8 mouse cellular contexts compared by ENCODE assay signal in the genomic region with DNA sequence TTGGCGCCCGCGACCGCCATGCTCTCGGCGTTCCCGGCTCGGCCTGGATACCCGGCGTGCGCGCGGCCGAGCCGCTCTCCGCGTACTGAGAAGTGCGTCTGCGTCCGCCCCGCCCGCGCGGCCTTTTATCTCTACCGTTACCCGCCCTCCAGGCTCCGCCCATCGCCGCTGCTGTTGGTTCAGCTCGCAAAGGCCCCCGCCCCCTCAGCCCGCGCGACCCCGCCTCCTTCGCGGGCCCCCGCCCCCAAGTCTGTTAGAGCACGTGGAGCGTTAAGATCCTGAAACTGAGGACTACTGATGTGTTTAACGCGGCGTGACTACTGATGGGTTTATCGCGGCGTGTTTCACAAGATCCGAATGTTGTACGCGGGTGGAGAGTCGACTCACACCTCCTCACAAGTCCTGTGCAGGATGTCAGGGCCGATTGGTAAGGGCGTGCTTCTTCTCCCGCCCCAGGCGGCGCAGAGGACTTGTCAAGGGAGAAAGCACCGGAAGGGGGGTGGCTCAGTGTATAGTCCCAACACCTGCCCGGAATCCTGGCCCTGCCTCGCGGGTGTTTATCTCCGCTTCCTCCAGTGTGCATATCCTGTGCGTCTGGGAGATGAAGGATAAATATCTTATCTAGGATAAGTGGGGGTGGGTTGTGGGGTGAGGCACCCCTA. TPM values are rescaled to one million over a fixed set of nuclear protein-coding genes. Genes with fewer than 3 reads are reported as not detected.
A peak's percentile ranks its signal among the peaks of the same experiment; 100 is the strongest.
DNase-seq lines count a peak whose midpoint lies in the region; ATAC-seq lines count a peak whose summit lies in the region.

A gene (minus strand): TSS at position 108 of the 662 bp plus-strand sequence.

- peak within 1 kb of the TSS; percentile 83 for H3K9ac ChIP-seq in heart, embryonic 14.5 days (ENCODE audit: low read length)
- peak within 1 kb of the TSS; percentile 94 for H3K9ac ChIP-seq in liver, embryonic 13.5 days
- H3K9ac ChIP-seq in stomach, embryonic 16.5 days (ENCODE audit: low read length): peak within 1 kb of the TSS; percentile 77

- WGBS in heart, embryonic 14.5 days: under 1% methylated on average over 59 of the region's 61 CpGs
- WGBS in liver, embryonic 13.5 days (ENCODE audit: insufficient replicate concordance): under 1% methylated on average over 60 of the region's 61 CpGs
- under 1% methylated on average over 61 of the region's 61 CpGs for WGBS in stomach, embryonic 16.5 days

- H3K36me3 ChIP-seq in heart, embryonic 14.5 days (ENCODE audit: control insufficient read depth, insufficient read depth, low read length): no peaks in the 10 kb centered on the region
- peaks cover 25% of the 10 kb centered on the region for H3K36me3 ChIP-seq in liver, embryonic 13.5 days
- no peaks in the 10 kb centered on the region for H3K36me3 ChIP-seq in stomach, embryonic 16.5 days (ENCODE audit: control insufficient read depth, insufficient read depth, low read length)

- H3K4me1 ChIP-seq in brown adipose tissue, adult 24 weeks (ENCODE audit: control insufficient read depth, insufficient read depth, insufficient read length, low read length): peaks cover 2% of the 10 kb centered on the region; the same call in 1 of the 2 replicates
- peaks cover 11 to 26% of the 10 kb centered on the region in 2 experiments for H3K4me1 ChIP-seq in heart, embryonic 14.5 days (ENCODE audit: control insufficient read depth in 2 of 2, insufficient read depth in 2 of 2, low read length in 2 of 2)
- peaks cover 84% of the 10 kb centered on the region for H3K4me1 ChIP-seq in liver, embryonic 13.5 days (replicated peaks)
- H3K4me1 ChIP-seq in stomach, embryonic 16.5 days (ENCODE audit: control insufficient read depth, insufficient read depth, low read length): peaks cover 24% of the 10 kb centered on the region

- no peak within 1 kb of the TSS for H3K27ac ChIP-seq in brown adipose tissue, adult 24 weeks (replicated peaks; ENCODE audit: low read depth, low read length)
- no peak within 1 kb of the TSS for H3K27ac ChIP-seq in heart, embryonic 14.5 days (replicated peaks in 1 of 2; ENCODE audit: control insufficient read depth in 1 of 2, insufficient read depth in 1 of 2, low read depth in 2 of 2, low read length in 2 of 2)
- peak within 1 kb of the TSS; percentile 82 for H3K27ac ChIP-seq in liver, embryonic 13.5 days
- no peak within 1 kb of the TSS for H3K27ac ChIP-seq in stomach, embryonic 16.5 days (ENCODE audit: low read length)

- peak within 1 kb of the TSS; percentile 60 for H3K4me3 ChIP-seq in brown adipose tissue, adult 24 weeks (ENCODE audit: insufficient read depth, low read depth, low read length)
- peak within 1 kb of the TSS; percentile 69 to 83 for H3K4me3 ChIP-seq in heart, embryonic 14.5 days (ENCODE audit: control insufficient read depth in 1 of 2, insufficient read depth in 1 of 2, low read depth in 1 of 2, low read length in 2 of 2)
- H3K4me3 ChIP-seq in liver, embryonic 13.5 days (replicated peaks): peak within 1 kb of the TSS; percentile 96
- peak within 1 kb of the TSS; percentile 76 for H3K4me3 ChIP-seq in stomach, embryonic 16.5 days (replicated peaks; ENCODE audit: low read length)

- H3K27me3 ChIP-seq in heart, embryonic 14.5 days (ENCODE audit: control insufficient read depth, insufficient read depth, low read length): no peaks in the 10 kb centered on the region; the same call in 1 of the 2 replicates
- H3K27me3 ChIP-seq in liver, embryonic 13.5 days: no peaks in the 10 kb centered on the region
- no peaks in the 10 kb centered on the region for H3K27me3 ChIP-seq in stomach, embryonic 16.5 days (ENCODE audit: control insufficient read depth, insufficient read depth, low read length)

- H3K4me2 ChIP-seq in heart, embryonic 14.5 days (ENCODE audit: low read length): peak within 1 kb of the TSS; percentile 100
- peak within 1 kb of the TSS; percentile 79 for H3K4me2 ChIP-seq in liver, embryonic 13.5 days
- peak within 1 kb of the TSS; percentile 72 for H3K4me2 ChIP-seq in stomach, embryonic 16.5 days (ENCODE audit: low read depth, low read length)

- peak; percentile 99 for DNase-seq in CD4-positive, CD25-positive, alpha-beta regulatory T cell, adult 2 months (ENCODE audit: low read depth, low spot score)
- DNase-seq in fibroblast of lung, adult 2 months (ENCODE audit: low read depth): peak; percentile 83
- peak; percentile 98 for DNase-seq in kidney, postnatal 14 days
- DNase-seq in liver, embryonic 13.5 days: peak; percentile 93
- DNase-seq in neural tube, embryonic 10.5 days (ENCODE audit: extremely low spot score, low spot score): peak; percentile 96

- peak; percentile 88 for ATAC-seq in heart, embryonic 14.5 days (ENCODE audit: insufficient number of reproducible peaks, insufficient read depth, low FRiP score, low read depth)
- ATAC-seq in liver, embryonic 13.5 days (ENCODE audit: low read depth): peak; percentile 87
- peak; percentile 94 for ATAC-seq in stomach, embryonic 16.5 days (ENCODE audit: insufficient read depth, low FRiP score)

- no peaks in the 10 kb centered on the region for H3K9me3 ChIP-seq in heart, embryonic 14.5 days (ENCODE audit: control insufficient read depth, low read length)
- no peaks in the 10 kb centered on the region for H3K9me3 ChIP-seq in liver, embryonic 13.5 days (replicated peaks)
- H3K9me3 ChIP-seq in stomach, embryonic 16.5 days (replicated peaks; ENCODE audit: control insufficient read depth, low read length): no peaks in the 10 kb centered on the region

RNA-seq across cellular contexts. Expression of the gene that starts here (rescaled TPM):
- polyA plus RNA-seq in brown adipose tissue, adult 24 weeks (2012; ENCODE audit: insufficient read depth, insufficient read length, missing spikeins): 0.67 TPM in 1 of 2 replicates, not detected in the other
- 18.7 and 18.8 TPM in 2 replicates for polyA plus RNA-seq in heart, embryonic 14.5 days (2014; fragmentation: Nextera tagmentation; extraction: Ambion mirVana)
- polyA plus RNA-seq in liver, embryonic 13.5 days (2015; fragmentation: Nextera tagmentation; extraction: Ambion mirVana): 32.2 and 37.5 TPM in 2 replicates
- polyA plus RNA-seq in stomach, embryonic 16.5 days (2015; fragmentation: Nextera tagmentation; extraction: Ambion mirVana): 19.8 and 20.0 TPM in 2 replicates

Comparison
In these comparisons a context has a peak if more than half of its experiments do, and no peak if none do; other contexts are left out.
1. RNA of the gene that starts here (polyA plus RNA-seq): 32.2 to 37.5 TPM in liver, embryonic 13.5 days, 19.8 to 20.0 TPM in stomach, embryonic 16.5 days and 18.7 to 18.8 TPM in heart, embryonic 14.5 days; 0.67 TPM in brown adipose tissue, adult 24 weeks; every median in the first group is over 10 times any median in the second.
2. Peak in every context shown above with its lines, with median percentiles within 50 percentile points of each other: DNase-seq, H3K4me3 ChIP-seq, ATAC-seq, H3K4me2 ChIP-seq and H3K9ac ChIP-seq.